Mouse (Mus musculus) lung, embryonic 16.5 days (tissue): Measurements from ENCODE around the gene Pdgfa. TPM values are rescaled to one million over a fixed set of nuclear protein-coding genes. Genes with fewer than 3 reads are reported as not detected.

Source experiments
- ATAC-seq: fragments of 200-750 bp; cut with Nextera tagmentation; 2 replicates; pipeline ENCODE4 v1.8.0; 2017; ENCODE audit warnings: low read depth, mild to moderate bottlenecking, moderate library complexity
- H3K27ac ChIP-seq: fragments of 300-500 bp; sonication (generic); 2 replicates; pipeline ENCODE4 v1.5.1; 2014; ENCODE audit warnings: mild to moderate bottlenecking, control low read depth, low read length
- H3K27me3 ChIP-seq: fragments of 300-500 bp; sonication (generic); 2 replicates; pipeline ENCODE4 v1.6.1; 2014; ENCODE audit warnings: low read depth, low read length, mixed read lengths; ENCODE audit not compliant: control insufficient read depth, insufficient read depth
- H3K36me3 ChIP-seq: fragments of 300-500 bp; sonication (generic); 2 replicates; pipeline ENCODE4 v1.6.1; 2014; ENCODE audit warnings: low read length; ENCODE audit not compliant: control insufficient read depth, insufficient read depth
- H3K4me1 ChIP-seq: fragments of 300-500 bp; sonication (generic); replicated peaks from 2 replicates; pipeline ENCODE4 v1.6.1; 2014; ENCODE audit warnings: low read length, mixed read lengths; ENCODE audit not compliant: control insufficient read depth, insufficient read depth
- H3K4me2 ChIP-seq: fragments of 300-500 bp; sonication (generic); 2 replicates; pipeline ENCODE4 v1.6.1; 2014; ENCODE audit warnings: low read depth, low read length, control low read depth
- H3K4me3 ChIP-seq: fragments of 300-500 bp; sonication (generic); 2 replicates; pipeline ENCODE4 v1.5.1; 2014; ENCODE audit warnings: mild to moderate bottlenecking, low read length, control low read depth
- H3K9ac ChIP-seq: fragments of 300-500 bp; sonication (generic); 2 replicates; pipeline ENCODE4 v1.6.1; 2014; ENCODE audit warnings: low read length, control low read depth
- H3K9me3 ChIP-seq: fragments of 300-500 bp; sonication (generic); 2 replicates; pipeline ENCODE4 v1.6.1; 2016; ENCODE audit warnings: low read length; ENCODE audit not compliant: control insufficient read depth
- WGBS: fragments of 180-500 bp; shearing (Covaris S2); extraction: QIAGEN DNeasy Blood & Tissue Kit; methylation state at CpG from one replicate; pipeline ENCODE4 v1.1.7; 2014; 5-methylcytosine and 5-hydroxymethylcytosine counted together
- polyA plus RNA-seq: library from polyadenylated mRNA; unstranded; fragments of >200 nt; fragmentation: Nextera tagmentation; extraction: Ambion mirVana; gene quantifications from 2 replicates; pipeline ENCODE4 v1.2.1, GENCODE M21; 2015

Gene Pdgfa
- polyA plus RNA-seq, result 56.7 and 58.2 TPM in 2 replicates

GRCm38 (mm10) chr5:138997171-138997788, at the start of gene Pdgfa:
Pdgfa (minus strand) TSS chr5:138997370.
- peak within 1 kb of the TSS; percentile 88 for H3K9ac ChIP-seq
- ATAC-seq, result peak; percentile 26
- H3K4me3 ChIP-seq, result peak within 1 kb of the TSS; percentile 80
- 5% methylated on average over 44 of the region's 48 CpGs for WGBS
- peak within 1 kb of the TSS; percentile 97 for H3K27ac ChIP-seq
- H3K4me1 ChIP-seq, result peaks cover 53% of the 10 kb centered on the region
- peak within 1 kb of the TSS; percentile 88 for H3K4me2 ChIP-seq
- H3K36me3 ChIP-seq, result no peaks in the 10 kb centered on the region
- no peaks in the 10 kb centered on the region for H3K9me3 ChIP-seq
- H3K27me3 ChIP-seq, result peaks cover 44% of the 10 kb centered on the region

GRCm38 (mm10) chr5:139046636-139047035, 49.5 kb upstream of the Pdgfa start:
- Histone ChIP-seq H3K36me3 (no peaks in the 10 kb centered on the region), H3K27me3 (no peaks in the 10 kb centered on the region), H3K9ac (no peak overlapping the region), H3K4me2 (no peak overlapping the region), H3K27ac (no peak overlapping the region), H3K9me3 (no peaks in the 10 kb centered on the region), H3K4me3 (no peak overlapping the region), H3K4me1 (no peaks in the 10 kb centered on the region)
- ATAC-seq, result no peak
- 58% methylated on average over 5 of the region's 5 CpGs for WGBS

- no peak overlapping the region for H3K9ac ChIP-seq
- 44% methylated on average over 4 of the region's 4 CpGs for WGBS
- no peak overlapping the region for H3K4me3 ChIP-seq
- no peak for ATAC-seq
- no peak overlapping the region for H3K27ac ChIP-seq
- no peak overlapping the region for H3K4me2 ChIP-seq
- H3K27me3 ChIP-seq, result no peaks in the 10 kb centered on the region
- no peaks in the 10 kb centered on the region for H3K36me3 ChIP-seq
- H3K9me3 ChIP-seq, result no peaks in the 10 kb centered on the region
- no peaks in the 10 kb centered on the region for H3K4me1 ChIP-seq
These were observed 46.4 kb upstream of the Pdgfa start for GRCm38 (mm10) chr5:139043546-139043945.

- WGBS, result 71% methylated on average over 12 of the region's 12 CpGs
These were observed 45.1 kb upstream of the Pdgfa start for GRCm38 (mm10) chr5:139042299-139042698.

GRCm38 (mm10) chr5:139035171-139035570, 38.0 kb upstream of the Pdgfa start:
- H3K9ac ChIP-seq, result no peak overlapping the region
- H3K36me3 ChIP-seq, result no peaks in the 10 kb centered on the region
- H3K27ac ChIP-seq, result no peak overlapping the region
- H3K4me1 ChIP-seq, result peaks cover 11% of the 10 kb centered on the region
- 45% methylated on average over 2 of the region's 2 CpGs for WGBS
- no peaks in the 10 kb centered on the region for H3K9me3 ChIP-seq
- no peak for ATAC-seq
- no peak overlapping the region for H3K4me3 ChIP-seq
- H3K4me2 ChIP-seq, result no peak overlapping the region
- no peaks in the 10 kb centered on the region for H3K27me3 ChIP-seq

More at GRCm38 (mm10) chr5:139042299-139042698, 45.1 kb upstream of the Pdgfa start:
- Histone ChIP-seq H3K4me3 (no peak overlapping the region), H3K4me1 (no peaks in the 10 kb centered on the region), H3K9ac (no peak overlapping the region), H3K36me3 (no peaks in the 10 kb centered on the region), H3K4me2 (no peak overlapping the region), H3K27ac (no peak overlapping the region), H3K9me3 (no peaks in the 10 kb centered on the region), H3K27me3 (no peaks in the 10 kb centered on the region)
- no peak for ATAC-seq

- no peak overlapping the region for H3K27ac ChIP-seq
- no peak overlapping the region for H3K4me2 ChIP-seq
- WGBS, result 36% methylated on average over 6 of the region's 6 CpGs
- H3K27me3 ChIP-seq, result no peaks in the 10 kb centered on the region
- peaks cover 11% of the 10 kb centered on the region for H3K4me1 ChIP-seq
- H3K4me3 ChIP-seq, result no peak overlapping the region
- H3K9me3 ChIP-seq, result no peaks in the 10 kb centered on the region
- H3K36me3 ChIP-seq, result no peaks in the 10 kb centered on the region
- H3K9ac ChIP-seq, result no peak overlapping the region
- no peak; the same call in 1 of the 2 replicates for ATAC-seq
These were observed 37.6 kb upstream of the Pdgfa start for GRCm38 (mm10) chr5:139034746-139035145.

- 0 out of 2 replicates have a peak overlapping the region, but pooled peaks have one; percentile 1 for H3K9ac ChIP-seq
- peak overlapping the region; percentile 69; the same call in 1 of the 2 replicates for H3K27ac ChIP-seq
- H3K4me2 ChIP-seq, result no peak overlapping the region
- H3K9me3 ChIP-seq, result no peaks in the 10 kb centered on the region
- WGBS, result 37% methylated on average over 14 of the region's 14 CpGs
- H3K27me3 ChIP-seq, result no peaks in the 10 kb centered on the region
- no peak overlapping the region for H3K4me3 ChIP-seq
- no peaks in the 10 kb centered on the region for H3K36me3 ChIP-seq
- H3K4me1 ChIP-seq, result peaks cover 11% of the 10 kb centered on the region
- peak; percentile 75 for ATAC-seq
These were observed 36.5 kb upstream of the Pdgfa start for GRCm38 (mm10) chr5:139033406-139034317.

- peak; percentile 72 for ATAC-seq
- Histone ChIP-seq H3K27ac (peak overlapping the region; percentile 38; the same call in 1 of the 2 replicates), H3K4me1 (peaks cover 6% of the 10 kb centered on the region; the same call in 1 of the 2 replicates), H3K4me2 (no peak overlapping the region), H3K9me3 (no peaks in the 10 kb centered on the region), H3K4me3 (no peak overlapping the region), H3K27me3 (no peaks in the 10 kb centered on the region), H3K36me3 (no peaks in the 10 kb centered on the region), H3K9ac (no peak overlapping the region; the same call in 1 of the 2 replicates)
- WGBS, result 37% methylated on average over 15 of the region's 15 CpGs
These were observed 30.4 kb upstream of the Pdgfa start for GRCm38 (mm10) chr5:139027603-139028002.
